Mouse (Mus musculus) forebrain, embryonic 14.5 days (tissue): ENCODE results near the gene Ntm. TPM values are rescaled to one million over a fixed set of nuclear protein-coding genes. Genes with fewer than 3 reads are reported as not detected.

Experiments
- ATAC-seq: fragments of 200-750 bp; cut with Nextera tagmentation; 2 replicates; pipeline ENCODE4 v1.8.0; 2017; ENCODE audit warnings: mild to moderate bottlenecking, moderate library complexity
- DNase-seq: peaks from one replicate; pipeline ENCODE4 v3.0.0-alpha.2; 2015; ENCODE audit warnings: low spot score
- H3K27ac ChIP-seq: fragments of 300-500 bp; sonication (generic); 2 replicates; pipeline ENCODE4 v1.5.1; 2014; ENCODE audit warnings: low read depth, mild to moderate bottlenecking, control low read depth, low read length, moderate library complexity
- H3K27me3 ChIP-seq: fragments of 300-500 bp; sonication (generic); replicated peaks from 2 replicates; pipeline ENCODE4 v1.6.1; 2014; ENCODE audit warnings: low read length, control low read depth, mixed read lengths; ENCODE audit not compliant: control insufficient read depth, insufficient read depth
- H3K36me3 ChIP-seq: fragments of 300-500 bp; sonication (generic); 2 replicates; pipeline ENCODE4 v1.6.1; 2014; ENCODE audit warnings: low read length, control low read depth; ENCODE audit not compliant: control insufficient read depth, insufficient read depth
- H3K4me1 ChIP-seq: fragments of 300-500 bp; sonication (generic); 2 replicates; pipeline ENCODE4 v1.6.1; 2014; ENCODE audit warnings: antibody characterized with exemption, low read length, control low read depth; ENCODE audit not compliant: control insufficient read depth, insufficient read depth
- H3K4me2 ChIP-seq: fragments of 300-500 bp; sonication (generic); 2 replicates; pipeline ENCODE4 v1.6.1; 2014; ENCODE audit warnings: mild to moderate bottlenecking, control low read depth, low read length
- H3K4me3 ChIP-seq: fragments of 300-500 bp; sonication (generic); 2 replicates; pipeline ENCODE4 v1.5.1; 2014; ENCODE audit warnings: low read depth, low read length, control low read depth
- H3K9ac ChIP-seq: fragments of 300-500 bp; sonication (generic); 2 replicates; pipeline ENCODE4 v1.6.1; 2014; ENCODE audit warnings: mild to moderate bottlenecking, low read length, control low read depth, moderate library complexity
- H3K9me3 ChIP-seq: fragments of 300-500 bp; sonication (generic); replicated peaks from 2 replicates; pipeline ENCODE4 v1.6.1; 2016; ENCODE audit warnings: low read length, control low read depth, mixed read lengths; ENCODE audit not compliant: control insufficient read depth
- WGBS: fragments of 180-500 bp; shearing (Covaris S2); extraction: QIAGEN DNeasy Blood & Tissue Kit; methylation state at CpG from one replicate; pipeline ENCODE4 v1.1.7; 2014; 5-methylcytosine and 5-hydroxymethylcytosine counted together
- polyA plus RNA-seq: library from polyadenylated mRNA; unstranded; fragments of >200 nt; fragmentation: Nextera tagmentation; extraction: Ambion mirVana; gene quantifications from 2 replicates; pipeline ENCODE4 v1.2.1, GENCODE M21; 2014

Ntm gene
- polyA plus RNA-seq, 1 experiment from 2014 or later: 72.9 TPM

DNA sequence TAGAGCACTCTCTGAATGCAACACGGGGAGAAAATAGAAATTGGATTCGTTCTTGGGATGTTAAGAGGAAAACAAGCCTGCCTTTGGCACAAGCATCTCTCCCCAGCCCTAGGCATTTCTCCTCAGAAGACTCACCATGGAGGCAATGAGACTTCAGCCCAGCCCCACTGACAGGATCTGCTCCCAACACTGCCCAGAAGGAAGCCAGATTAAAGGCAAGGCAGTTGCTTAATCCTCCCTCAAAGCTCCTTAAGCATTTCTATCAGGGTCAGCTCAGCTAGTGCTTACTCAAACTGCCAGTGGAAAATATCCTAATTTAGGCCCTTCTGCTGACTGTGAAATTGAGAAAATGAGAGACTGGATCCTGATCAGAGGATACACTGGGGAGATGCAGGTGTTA lies 443.8 kb downstream of the Ntm start:
- 52% methylated on average over 2 of the region's 2 CpGs for WGBS
- DNase-seq (no peak), ATAC-seq (no peak)
- Histone ChIP-seq H3K9me3 (no peaks in the 10 kb centered on the region), H3K4me3 (no peak overlapping the region), H3K4me1 (peaks cover 5% of the 10 kb centered on the region), H3K27me3 (peaks cover 6% of the 10 kb centered on the region; the same call in 1 of the 2 replicates), H3K27ac (no peak overlapping the region), H3K4me2 (no peak overlapping the region), H3K9ac (no peak overlapping the region), H3K36me3 (no peaks in the 10 kb centered on the region)

DNA sequence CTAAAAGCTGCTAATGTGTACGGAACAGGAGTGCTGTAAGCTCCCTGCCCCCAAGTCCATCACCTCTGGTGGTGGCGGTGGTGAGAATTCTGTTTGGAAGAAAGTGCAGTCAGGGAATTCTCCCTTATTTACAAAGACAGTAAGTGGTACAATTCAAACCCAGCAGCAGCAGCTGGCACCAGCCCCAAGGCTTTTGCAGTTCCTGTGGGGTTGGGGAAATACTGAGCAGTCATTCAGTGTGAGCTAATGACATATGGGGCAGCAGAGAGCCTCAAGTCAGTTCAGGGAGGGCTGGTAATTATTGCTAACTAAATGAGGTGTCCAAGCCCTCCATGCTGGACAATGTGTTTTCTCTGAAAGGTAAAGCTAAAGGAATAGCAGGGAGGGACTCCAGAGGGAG lies 446.3 kb downstream of the Ntm start:
- peaks cover 6% of the 10 kb centered on the region; the same call in 1 of the 2 replicates for H3K27me3 ChIP-seq
- 70% methylated on average over 2 of the region's 2 CpGs for WGBS
- H3K4me3 ChIP-seq: no peak overlapping the region
- no peak overlapping the region for H3K9ac ChIP-seq
- no peak for DNase-seq
- no peak for ATAC-seq
- H3K9me3 ChIP-seq: no peaks in the 10 kb centered on the region
- no peaks in the 10 kb centered on the region for H3K36me3 ChIP-seq
- no peak overlapping the region for H3K4me2 ChIP-seq
- H3K4me1 ChIP-seq: peaks cover 5% of the 10 kb centered on the region; the same call in 1 of the 2 replicates
- no peak overlapping the region for H3K27ac ChIP-seq

DNA sequence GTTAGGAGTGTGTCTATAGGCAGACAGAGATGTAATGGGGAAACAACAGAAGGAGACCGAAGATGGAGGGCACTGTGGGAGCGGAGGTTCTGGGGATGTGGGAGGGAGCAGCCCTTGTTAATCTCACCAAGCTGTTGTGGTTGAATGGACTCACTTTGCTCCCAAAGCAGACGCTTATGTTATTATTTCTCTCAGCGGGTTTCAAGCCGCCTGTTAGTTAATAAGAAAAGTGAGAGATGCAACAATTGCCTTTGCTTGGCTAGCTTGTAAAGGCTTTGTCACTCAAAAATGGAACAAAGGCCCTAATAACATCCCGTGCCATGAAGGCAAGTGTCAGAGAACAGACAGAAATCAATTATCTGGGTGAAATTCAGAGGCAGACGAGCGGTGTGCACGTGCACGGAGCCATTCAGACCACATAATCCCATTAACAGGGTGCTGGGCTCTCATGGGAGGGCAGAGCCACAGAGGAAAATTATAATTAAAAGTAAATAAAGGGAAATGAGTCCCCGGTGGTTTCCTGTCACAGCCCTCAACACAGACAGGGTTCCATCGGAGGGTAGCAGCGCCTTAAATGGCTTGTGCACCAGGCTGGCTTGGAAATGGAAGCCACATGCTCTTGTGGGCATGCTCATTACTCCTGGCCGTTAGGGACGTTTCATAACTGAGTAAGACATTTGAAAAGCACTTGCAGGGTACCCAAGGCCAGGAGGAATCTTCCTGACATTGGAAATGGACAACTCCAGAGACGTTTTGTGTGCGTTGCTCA lies 448.2 kb downstream of the Ntm start:
- 23% methylated on average over 17 of the region's 17 CpGs for WGBS
- Histone ChIP-seq H3K27ac (0 out of 2 replicates have a peak overlapping the region, but pooled peaks have one; percentile 39), H3K9me3 (no peaks in the 10 kb centered on the region), H3K4me2 (peak overlapping the region; percentile 14; the same call in 1 of the 2 replicates), H3K36me3 (no peaks in the 10 kb centered on the region), H3K27me3 (peaks cover 6% of the 10 kb centered on the region; the same call in 1 of the 2 replicates), H3K9ac (no peak overlapping the region), H3K4me3 (no peak overlapping the region), H3K4me1 (peaks cover 5% of the 10 kb centered on the region; the same call in 1 of the 2 replicates)
- ATAC-seq (peak; percentile 88), DNase-seq (peak; percentile 82)

DNA sequence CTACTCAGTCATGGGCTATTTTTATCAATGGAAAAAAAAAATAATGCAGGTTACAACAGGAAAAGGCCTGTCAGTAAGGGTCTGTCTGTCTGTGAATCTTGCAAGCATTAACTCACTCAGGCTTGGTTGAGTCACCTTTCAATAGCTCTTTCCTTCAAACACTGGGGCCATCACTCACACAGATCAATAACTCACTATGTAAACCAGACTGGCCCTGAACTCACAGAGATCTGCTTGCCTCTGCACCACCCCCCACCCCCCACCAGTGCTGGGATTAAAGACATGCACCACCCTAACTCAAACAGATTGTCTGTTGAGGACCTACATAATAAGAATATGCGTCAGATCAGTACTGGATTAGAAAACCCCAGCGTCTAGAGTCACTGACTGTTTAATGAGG lies 466.9 kb downstream of the Ntm start:
- 26% methylated on average over 2 of the region's 2 CpGs for WGBS
- no peak overlapping the region for H3K4me2 ChIP-seq
- no peak overlapping the region for H3K27ac ChIP-seq
- no peak overlapping the region for H3K9ac ChIP-seq
- H3K4me1 ChIP-seq: no peaks in the 10 kb centered on the region
- no peak for DNase-seq
- H3K4me3 ChIP-seq: no peak overlapping the region
- no peaks in the 10 kb centered on the region for H3K9me3 ChIP-seq
- H3K27me3 ChIP-seq: no peaks in the 10 kb centered on the region
- ATAC-seq: no peak
- no peaks in the 10 kb centered on the region for H3K36me3 ChIP-seq

DNA sequence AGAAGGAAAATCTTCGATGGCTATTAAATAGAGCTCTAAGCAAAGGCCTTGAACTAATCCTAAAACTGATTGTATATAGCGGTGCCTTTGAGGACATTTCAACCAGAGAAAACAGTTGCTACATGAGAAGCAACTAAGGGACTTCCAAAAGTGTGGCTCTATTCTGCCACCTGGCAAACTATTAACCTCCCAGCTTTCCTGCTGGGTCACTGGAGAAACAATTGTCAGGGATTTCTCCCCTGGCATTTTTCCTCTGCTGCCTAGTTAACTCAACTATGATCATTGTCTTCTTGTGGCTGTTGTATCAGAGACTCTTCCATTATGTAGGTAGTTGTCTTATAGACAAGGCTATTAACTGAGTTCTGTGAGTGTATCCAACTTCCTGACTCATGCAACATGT lies 480.7 kb downstream of the Ntm start:
- no peak for ATAC-seq
- Histone ChIP-seq H3K9me3 (no peaks in the 10 kb centered on the region), H3K4me3 (no peak overlapping the region), H3K9ac (no peak overlapping the region), H3K4me1 (0 out of 2 replicates have a peak, but pooled peaks cover 1% of the 10 kb centered on the region), H3K36me3 (no peaks in the 10 kb centered on the region), H3K27ac (no peak overlapping the region), H3K27me3 (no peaks in the 10 kb centered on the region), H3K4me2 (no peak overlapping the region)
- 84% methylated on average over 2 of the region's 2 CpGs for WGBS
- DNase-seq: no peak

DNA sequence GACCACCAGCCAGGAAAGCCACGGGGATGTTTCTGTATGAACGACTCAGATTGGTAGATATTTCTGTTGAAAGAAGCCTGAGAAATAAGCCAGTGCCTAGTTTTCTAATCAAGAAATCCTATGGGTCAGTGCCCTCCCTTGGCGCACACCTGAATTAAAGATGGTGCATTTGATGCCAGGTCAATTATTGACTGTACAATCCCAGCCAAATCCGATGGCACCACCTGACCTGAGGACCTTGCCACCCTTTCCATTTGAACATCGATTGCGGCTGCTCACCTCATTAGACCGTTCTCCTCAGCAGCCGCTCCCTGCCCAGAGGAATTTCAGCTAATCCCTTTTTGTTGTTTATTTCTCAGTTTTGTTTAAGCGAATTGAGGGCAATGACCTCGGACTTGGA lies 483.9 kb downstream of the Ntm start:
- Histone ChIP-seq H3K27me3 (no peaks in the 10 kb centered on the region), H3K4me1 (0 out of 2 replicates have a peak, but pooled peaks cover 3% of the 10 kb centered on the region), H3K9ac (no peak overlapping the region), H3K4me3 (no peak overlapping the region), H3K9me3 (no peaks in the 10 kb centered on the region), H3K4me2 (no peak overlapping the region), H3K27ac (no peak overlapping the region), H3K36me3 (no peaks in the 10 kb centered on the region)
- ATAC-seq: no peak
- 53% methylated on average over 10 of the region's 10 CpGs for WGBS
- no peak for DNase-seq

DNA sequence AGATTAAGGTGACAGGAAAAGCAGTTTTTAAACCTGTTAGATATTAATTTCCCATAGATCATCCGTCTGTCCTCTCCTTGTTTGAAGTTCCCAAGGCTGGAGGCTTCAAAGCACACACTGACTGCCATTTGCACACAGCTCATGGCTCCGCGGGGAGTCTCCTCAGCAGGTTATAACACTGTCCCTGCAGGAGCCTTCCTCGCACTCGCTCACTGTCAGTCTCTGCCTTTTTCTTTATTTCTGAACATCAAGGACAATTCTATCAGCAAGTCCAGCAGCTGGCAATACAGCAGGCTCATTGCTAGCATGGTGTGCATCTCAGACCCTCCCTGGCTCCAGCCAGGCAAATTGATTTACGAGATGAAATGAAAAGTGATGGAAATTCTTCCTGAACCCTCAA lies 485.7 kb downstream of the Ntm start:
- Histone ChIP-seq H3K36me3 (no peaks in the 10 kb centered on the region), H3K9ac (no peak overlapping the region), H3K4me3 (no peak overlapping the region), H3K4me1 (0 out of 2 replicates have a peak, but pooled peaks cover 3% of the 10 kb centered on the region), H3K4me2 (no peak overlapping the region), H3K9me3 (no peaks in the 10 kb centered on the region), H3K27me3 (no peaks in the 10 kb centered on the region), H3K27ac (no peak overlapping the region)
- WGBS: 41% methylated on average over 6 of the region's 6 CpGs
- DNase-seq: peak; percentile 41
- ATAC-seq: no peak

DNA sequence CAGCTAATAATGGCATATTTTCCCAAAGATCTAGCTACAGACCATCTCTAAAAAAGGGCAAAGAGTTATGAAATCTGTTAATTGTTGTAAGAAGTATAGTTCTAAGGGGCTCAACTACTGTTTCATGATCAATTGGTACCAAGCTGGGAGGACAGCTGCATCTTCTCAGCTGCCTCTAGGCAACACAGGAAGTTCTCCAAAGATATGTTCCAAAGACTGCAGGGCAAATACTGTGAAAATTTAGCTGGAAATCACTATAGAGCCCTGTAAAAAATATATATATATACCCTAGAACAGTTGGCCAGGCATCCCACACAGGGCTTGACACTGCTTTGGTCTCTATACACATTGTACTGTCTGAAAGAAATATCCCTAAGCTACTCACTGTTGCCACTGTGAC lies 489.5 kb downstream of the Ntm start:
- Histone ChIP-seq H3K4me2 (no peak overlapping the region), H3K27ac (no peak overlapping the region), H3K9me3 (no peaks in the 10 kb centered on the region), H3K36me3 (no peaks in the 10 kb centered on the region), H3K9ac (no peak overlapping the region), H3K4me1 (0 out of 2 replicates have a peak, but pooled peaks cover 3% of the 10 kb centered on the region), H3K27me3 (no peaks in the 10 kb centered on the region), H3K4me3 (no peak overlapping the region)
- DNase-seq (no peak), ATAC-seq (no peak)

DNA sequence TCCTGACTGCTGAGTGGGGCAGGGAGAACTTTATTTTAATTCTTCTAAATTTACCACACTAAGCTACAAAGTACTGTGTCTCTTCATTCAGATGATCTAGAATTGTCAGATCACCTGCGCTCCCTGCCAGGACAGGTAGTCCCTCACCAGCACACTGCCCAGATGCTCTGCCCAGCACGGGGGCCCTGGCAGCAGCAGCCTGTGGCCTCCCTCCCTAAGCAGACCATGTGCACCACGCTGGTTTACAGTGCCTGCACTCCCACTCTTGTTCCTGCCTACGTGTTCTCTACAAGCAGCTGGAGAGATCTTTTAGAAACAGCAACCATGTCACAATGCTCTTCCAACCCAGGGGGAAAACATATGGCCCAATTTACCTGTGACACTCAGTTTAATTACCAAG lies 490.7 kb downstream of the Ntm start:
- no peak overlapping the region for H3K27ac ChIP-seq
- H3K4me3 ChIP-seq: no peak overlapping the region
- no peak for DNase-seq
- no peak overlapping the region for H3K9ac ChIP-seq
- H3K4me2 ChIP-seq: no peak overlapping the region
- no peaks in the 10 kb centered on the region for H3K27me3 ChIP-seq
- ATAC-seq: no peak
- H3K9me3 ChIP-seq: no peaks in the 10 kb centered on the region
- 67% methylated on average over 4 of the region's 4 CpGs for WGBS
- H3K36me3 ChIP-seq: no peaks in the 10 kb centered on the region
- H3K4me1 ChIP-seq: 0 out of 2 replicates have a peak, but pooled peaks cover 1% of the 10 kb centered on the region
